ENCODE assay signal across 8 mouse cellular contexts in genomic region chr2:167605178-167605794, GRCm38 (mm10). TPM values are rescaled to one million over a fixed set of nuclear protein-coding genes. Genes with fewer than 3 reads are reported as not detected.
A peak's percentile ranks its signal among the peaks of the same experiment; 100 is the strongest.
DNase-seq lines count a peak whose midpoint lies in the region; ATAC-seq and TF ChIP-seq lines count a peak whose summit lies in the region.

No protein-coding gene starts in this region.

- peak; percentile 59 for DNase-seq in 3134 (ENCODE audit: extremely low read depth, insufficient read length, low spot score)
- DNase-seq in adrenal gland, postnatal 4 days (ENCODE audit: low spot score in 2 of 2) = peak; percentile 72 to 86
- DNase-seq in embryonic facial prominence, embryonic 14.5 days (ENCODE audit: low spot score) = peak; percentile 92
- peak; percentile 94 for DNase-seq in heart, embryonic 10.5 days (ENCODE audit: low spot score)
- peak; percentile 91 for DNase-seq in limb, embryonic 14.5 days (ENCODE audit: low spot score)
- DNase-seq in spleen, postnatal 36 days (ENCODE audit: low spot score in 2 of 2) = peak; percentile 78 to 82

- H3K27me3 ChIP-seq in embryonic facial prominence, embryonic 14.5 days (replicated peaks; ENCODE audit: control insufficient read depth, insufficient read depth, low read length) = no peaks in the 10 kb centered on the region
- peaks cover 31% of the 10 kb centered on the region; the same call in 1 of the 2 replicates for H3K27me3 ChIP-seq in heart, embryonic 10.5 days (ENCODE audit: insufficient read depth, poor library complexity, severe bottlenecking)
- H3K27me3 ChIP-seq in kidney, embryonic 14.5 days (ENCODE audit: control insufficient read depth, insufficient read depth, low read length) = 0 out of 2 replicates have a peak, but pooled peaks cover 4% of the 10 kb centered on the region
- H3K27me3 ChIP-seq in limb, embryonic 14.5 days (ENCODE audit: control insufficient read depth, insufficient read depth, low read length) = no peaks in the 10 kb centered on the region

- no peak overlapping the region for H3K9ac ChIP-seq in embryonic facial prominence, embryonic 14.5 days (ENCODE audit: low read depth, low read length)
- H3K9ac ChIP-seq in kidney, embryonic 14.5 days (ENCODE audit: low read depth, low read length) = no peak overlapping the region
- no peak overlapping the region for H3K9ac ChIP-seq in limb, embryonic 14.5 days (ENCODE audit: low read depth, low read length, severe bottlenecking)

- TF ChIP-seq POLR2A in limb, embryonic 14.5 days (IDR thresholded peaks at IDR 0.05; ENCODE audit: borderline replicate concordance, extremely low read depth, insufficient read depth, insufficient read length) = no peak

- ATAC-seq in embryonic facial prominence, embryonic 14.5 days (ENCODE audit: low read depth) = peak; percentile 80
- ATAC-seq in kidney, embryonic 14.5 days (ENCODE audit: low FRiP score, low TSS enrichment) = peak; percentile 81
- peak; percentile 42; the same call in 1 of the 2 replicates for ATAC-seq in limb, embryonic 14.5 days (ENCODE audit: low FRiP score, low read depth)
- ATAC-seq in monocyte, adult 5-6 weeks (replicated peaks; ENCODE audit: insufficient number of reproducible peaks, low FRiP score, low TSS enrichment, poor library complexity, severe bottlenecking) = peak; percentile 72

- H3K4me2 ChIP-seq in embryonic facial prominence, embryonic 14.5 days (ENCODE audit: low read depth, low read length) = no peak overlapping the region
- H3K4me2 ChIP-seq in kidney, embryonic 14.5 days (replicated peaks; ENCODE audit: low read depth, low read length) = no peak overlapping the region
- no peak overlapping the region for H3K4me2 ChIP-seq in limb, embryonic 14.5 days (replicated peaks; ENCODE audit: low read depth, low read length, severe bottlenecking)

- 30% methylated on average over 11 of the region's 11 CpGs for WGBS in embryonic facial prominence, embryonic 14.5 days
- WGBS in heart, embryonic 10.5 days = 21% methylated on average over 11 of the region's 11 CpGs
- 28% methylated on average over 11 of the region's 11 CpGs for WGBS in kidney, embryonic 14.5 days
- 29% methylated on average over 11 of the region's 11 CpGs for WGBS in limb, embryonic 14.5 days

- no peak overlapping the region for H3K4me3 ChIP-seq in embryonic facial prominence, embryonic 14.5 days (ENCODE audit: low read depth, low read length)
- H3K4me3 ChIP-seq in heart, embryonic 10.5 days = no peak overlapping the region
- no peak overlapping the region for H3K4me3 ChIP-seq in kidney, embryonic 14.5 days (ENCODE audit: low read length)
- H3K4me3 ChIP-seq in limb, embryonic 14.5 days (replicated peaks; ENCODE audit: low read length) = no peak overlapping the region

- no peak overlapping the region for H3K27ac ChIP-seq in embryonic facial prominence, embryonic 14.5 days (replicated peaks; ENCODE audit: low read depth, low read length)
- peak overlapping the region; percentile 30; the same call in 1 of the 2 replicates for H3K27ac ChIP-seq in heart, embryonic 10.5 days
- H3K27ac ChIP-seq in kidney, embryonic 14.5 days (ENCODE audit: low read depth, low read length) = no peak overlapping the region
- H3K27ac ChIP-seq in limb, embryonic 14.5 days (replicated peaks; ENCODE audit: low read depth, low read length) = no peak overlapping the region

- peaks cover 4% of the 10 kb centered on the region for H3K4me1 ChIP-seq in embryonic facial prominence, embryonic 14.5 days (ENCODE audit: control insufficient read depth, insufficient read depth, low read length)
- H3K4me1 ChIP-seq in heart, embryonic 10.5 days = peaks cover 50% of the 10 kb centered on the region
- 0 out of 2 replicates have a peak, but pooled peaks cover 3% of the 10 kb centered on the region for H3K4me1 ChIP-seq in kidney, embryonic 14.5 days (ENCODE audit: control insufficient read depth, insufficient read depth, low read length)
- H3K4me1 ChIP-seq in limb, embryonic 14.5 days (ENCODE audit: control insufficient read depth, insufficient read depth, low read length) = 0 out of 2 replicates have a peak, but pooled peaks cover 2% of the 10 kb centered on the region

- H3K9me3 ChIP-seq in embryonic facial prominence, embryonic 14.5 days (ENCODE audit: control insufficient read depth, low read length) = no peaks in the 10 kb centered on the region
- H3K9me3 ChIP-seq in heart, embryonic 10.5 days = no peaks in the 10 kb centered on the region
- no peaks in the 10 kb centered on the region for H3K9me3 ChIP-seq in kidney, embryonic 14.5 days (ENCODE audit: control insufficient read depth, low read length)
- no peaks in the 10 kb centered on the region for H3K9me3 ChIP-seq in limb, embryonic 14.5 days (ENCODE audit: control insufficient read depth, low read length)

- H3K36me3 ChIP-seq in embryonic facial prominence, embryonic 14.5 days (ENCODE audit: control insufficient read depth, insufficient read depth, low read length) = peaks cover 16% of the 10 kb centered on the region
- peaks cover 30% of the 10 kb centered on the region for H3K36me3 ChIP-seq in heart, embryonic 10.5 days
- H3K36me3 ChIP-seq in kidney, embryonic 14.5 days (ENCODE audit: control insufficient read depth, insufficient read depth, low read length) = peaks cover 24% of the 10 kb centered on the region
- peaks cover 28% of the 10 kb centered on the region for H3K36me3 ChIP-seq in limb, embryonic 14.5 days (ENCODE audit: control insufficient read depth, insufficient read depth, low read length)

RNA-seq across cellular contexts. Expression of gene Ube2v1, which starts 26.6 kb away (rescaled TPM):
- 100 to 1,000 TPM; 194 to 200 TPM for total RNA-seq in adrenal gland, postnatal 4 days (2021)
- 249 and 275 TPM in 2 replicates for polyA plus RNA-seq in embryonic facial prominence, embryonic 14.5 days (2014; fragmentation: Nextera tagmentation; extraction: Ambion mirVana)
- polyA plus RNA-seq in heart, embryonic 10.5 days (2016; fragmentation: Nextera tagmentation; extraction: Ambion mirVana) = 312 and 332 TPM in 2 replicates
- 212 and 283 TPM in 2 replicates for polyA plus RNA-seq in kidney, embryonic 14.5 days (2014; fragmentation: Nextera tagmentation; extraction: Ambion mirVana)
- 137 and 158 TPM in 2 replicates for polyA plus RNA-seq in limb, embryonic 14.5 days (2012; rRNA removed)
- polyA plus RNA-seq in limb, embryonic 14.5 days (2014; fragmentation: Nextera tagmentation; extraction: Ambion mirVana) = 269 and 270 TPM in 2 replicates
- total RNA-seq in monocyte, adult 5-6 weeks (2017) = 43.7 to 97.6 TPM (median 59.7 TPM) in 3 replicates

RNA-seq across cellular contexts. Expression of gene Gm20431, which starts 56.0 kb away (rescaled TPM):
- 10 to 100 TPM; 18.2 to 23.0 TPM for total RNA-seq in adrenal gland, postnatal 4 days (2021)
- 9.1 and 11.6 TPM in 2 replicates for polyA plus RNA-seq in embryonic facial prominence, embryonic 14.5 days (2014; fragmentation: Nextera tagmentation; extraction: Ambion mirVana)
- 0.36 and 3.9 TPM in 2 replicates for polyA plus RNA-seq in heart, embryonic 10.5 days (2016; fragmentation: Nextera tagmentation; extraction: Ambion mirVana)
- 5.6 and 6.1 TPM in 2 replicates for polyA plus RNA-seq in kidney, embryonic 14.5 days (2014; fragmentation: Nextera tagmentation; extraction: Ambion mirVana)
- polyA plus RNA-seq in limb, embryonic 14.5 days (2012; rRNA removed) = 6.1 and 11.0 TPM in 2 replicates
- polyA plus RNA-seq in limb, embryonic 14.5 days (2014; fragmentation: Nextera tagmentation; extraction: Ambion mirVana) = 7.5 and 16.3 TPM in 2 replicates
- not detected in 3 replicates for total RNA-seq in monocyte, adult 5-6 weeks (2017)
